Mouse (Mus musculus): ENCODE data around the gene P2ry2. TPM values are rescaled to one million over a fixed set of nuclear protein-coding genes. Genes with fewer than 3 reads are reported as not detected.

The P2ry2 gene
- polyA plus RNA-seq, 1 experiment: 3.5 TPM

- TF ChIP-seq POLR2A (IDR thresholded peaks at IDR 0.05; ENCODE audit: control insufficient read depth, low read depth, low read length) (no peak), CTCF (IDR thresholded peaks at IDR 0.05; ENCODE audit: control insufficient read depth, insufficient read depth, insufficient replicate concordance, low read depth, low read length) (no peak)
- Histone ChIP-seq H3K27ac (ENCODE audit: control insufficient read depth, insufficient read depth, low read depth, low read length) (no peak overlapping the region), H3K4me3 (ENCODE audit: control insufficient read depth, low read depth, low read length) (no peak overlapping the region), H3K27me3 (ENCODE audit: control insufficient read depth, insufficient read depth, low read length) (no peaks in the 10 kb centered on the region), H3K36me3 (ENCODE audit: control insufficient read depth, insufficient read depth, low read length) (no peaks in the 10 kb centered on the region), H3K4me1 (ENCODE audit: control insufficient read depth, insufficient read depth, low read length) (peaks cover 8% of the 10 kb centered on the region)
Measured at GRCm38 (mm10) chr7:101010741-101011140, 1.9 kb downstream of the P2ry2 start.

- no peak for TF ChIP-seq CTCF (IDR thresholded peaks at IDR 0.05; ENCODE audit: control insufficient read depth, insufficient read depth, insufficient replicate concordance, low read depth, low read length)
- TF ChIP-seq POLR2A (IDR thresholded peaks at IDR 0.05; ENCODE audit: control insufficient read depth, low read depth, low read length): no peak
- Histone ChIP-seq H3K36me3 (ENCODE audit: control insufficient read depth, insufficient read depth, low read length) (no peaks in the 10 kb centered on the region), H3K4me3 (ENCODE audit: control insufficient read depth, low read depth, low read length) (no peak overlapping the region), H3K4me1 (ENCODE audit: control insufficient read depth, insufficient read depth, low read length) (peaks cover 20% of the 10 kb centered on the region), H3K27me3 (ENCODE audit: control insufficient read depth, insufficient read depth, low read length) (no peaks in the 10 kb centered on the region), H3K27ac (ENCODE audit: control insufficient read depth, insufficient read depth, low read depth, low read length) (no peak overlapping the region)
Measured at GRCm38 (mm10) chr7:101006201-101006600, 6.5 kb downstream of the P2ry2 start.

- no peak for TF ChIP-seq POLR2A (IDR thresholded peaks at IDR 0.05; ENCODE audit: control insufficient read depth, low read depth, low read length)
- no peak overlapping the region for H3K27ac ChIP-seq (ENCODE audit: control insufficient read depth, insufficient read depth, low read depth, low read length)
Measured at GRCm38 (mm10) chr7:101005119-101005518, 7.5 kb downstream of the P2ry2 start.

GRCm38 (mm10) chr7:101003442-101004326, 9.0 kb downstream of the P2ry2 start:
- no peak overlapping the region; the same call in 1 of the 2 replicates for H3K27ac ChIP-seq (ENCODE audit: control insufficient read depth, insufficient read depth, low read depth, low read length)
- H3K4me1 ChIP-seq (ENCODE audit: control insufficient read depth, insufficient read depth, low read length): peaks cover 18% of the 10 kb centered on the region
- no peaks in the 10 kb centered on the region for H3K36me3 ChIP-seq (ENCODE audit: control insufficient read depth, insufficient read depth, low read length)
- no peak overlapping the region for H3K4me3 ChIP-seq (ENCODE audit: control insufficient read depth, low read depth, low read length)
- no peak for TF ChIP-seq POLR2A (IDR thresholded peaks at IDR 0.05; ENCODE audit: control insufficient read depth, low read depth, low read length)
- H3K27me3 ChIP-seq (ENCODE audit: control insufficient read depth, insufficient read depth, low read length): no peaks in the 10 kb centered on the region

More at GRCm38 (mm10) chr7:101005119-101005518, 7.5 kb downstream of the P2ry2 start:
- peaks cover 18% of the 10 kb centered on the region for H3K4me1 ChIP-seq (ENCODE audit: control insufficient read depth, insufficient read depth, low read length)
- H3K27me3 ChIP-seq (ENCODE audit: control insufficient read depth, insufficient read depth, low read length): no peaks in the 10 kb centered on the region
- H3K36me3 ChIP-seq (ENCODE audit: control insufficient read depth, insufficient read depth, low read length): no peaks in the 10 kb centered on the region
- H3K4me3 ChIP-seq (ENCODE audit: control insufficient read depth, low read depth, low read length): no peak overlapping the region

GRCm38 (mm10) chr7:101002274-101002673, 10.4 kb downstream of the P2ry2 start:
- no peak overlapping the region for H3K4me3 ChIP-seq (ENCODE audit: control insufficient read depth, low read depth, low read length)
- peaks cover 18% of the 10 kb centered on the region for H3K4me1 ChIP-seq (ENCODE audit: control insufficient read depth, insufficient read depth, low read length)
- TF ChIP-seq POLR2A (IDR thresholded peaks at IDR 0.05; ENCODE audit: control insufficient read depth, low read depth, low read length) (no peak), CTCF (IDR thresholded peaks at IDR 0.05; ENCODE audit: control insufficient read depth, insufficient read depth, insufficient replicate concordance, low read depth, low read length) (no peak)
- no peaks in the 10 kb centered on the region for H3K27me3 ChIP-seq (ENCODE audit: control insufficient read depth, insufficient read depth, low read length)
- H3K36me3 ChIP-seq (ENCODE audit: control insufficient read depth, insufficient read depth, low read length): no peaks in the 10 kb centered on the region
- peak overlapping the region; percentile 23; the same call in 1 of the 2 replicates for H3K27ac ChIP-seq (ENCODE audit: control insufficient read depth, insufficient read depth, low read depth, low read length)

- H3K27me3 ChIP-seq (ENCODE audit: control insufficient read depth, insufficient read depth, low read length): no peaks in the 10 kb centered on the region
- TF ChIP-seq CTCF (IDR thresholded peaks at IDR 0.05; ENCODE audit: control insufficient read depth, insufficient read depth, insufficient replicate concordance, low read depth, low read length) (no peak), POLR2A (IDR thresholded peaks at IDR 0.05; ENCODE audit: control insufficient read depth, low read depth, low read length) (no peak)
- H3K36me3 ChIP-seq (ENCODE audit: control insufficient read depth, insufficient read depth, low read length): no peaks in the 10 kb centered on the region
- H3K4me1 ChIP-seq (ENCODE audit: control insufficient read depth, insufficient read depth, low read length): peaks cover 3% of the 10 kb centered on the region; the same call in 1 of the 2 replicates
- H3K4me3 ChIP-seq (ENCODE audit: control insufficient read depth, low read depth, low read length): no peak overlapping the region
- no peak overlapping the region for H3K27ac ChIP-seq (ENCODE audit: control insufficient read depth, insufficient read depth, low read depth, low read length)
Measured at GRCm38 (mm10) chr7:100999623-101000022, 13.0 kb downstream of the P2ry2 start.

- no peaks in the 10 kb centered on the region for H3K27me3 ChIP-seq (ENCODE audit: control insufficient read depth, insufficient read depth, low read length)
- no peak overlapping the region for H3K27ac ChIP-seq (ENCODE audit: control insufficient read depth, insufficient read depth, low read depth, low read length)
- no peaks in the 10 kb centered on the region for H3K36me3 ChIP-seq (ENCODE audit: control insufficient read depth, insufficient read depth, low read length)
- no peak for TF ChIP-seq POLR2A (IDR thresholded peaks at IDR 0.05; ENCODE audit: control insufficient read depth, low read depth, low read length)
- no peak for TF ChIP-seq CTCF (IDR thresholded peaks at IDR 0.05; ENCODE audit: control insufficient read depth, insufficient read depth, insufficient replicate concordance, low read depth, low read length)
- H3K4me3 ChIP-seq (ENCODE audit: control insufficient read depth, low read depth, low read length): 0 out of 2 replicates have a peak overlapping the region, but pooled peaks have one; percentile 3
- H3K4me1 ChIP-seq (ENCODE audit: control insufficient read depth, insufficient read depth, low read length): peaks cover 3% of the 10 kb centered on the region; the same call in 1 of the 2 replicates
Measured at GRCm38 (mm10) chr7:100998578-100998960, 14.1 kb downstream of the P2ry2 start.

Measured in testis, adult 2 months (tissue).